Mouse (Mus musculus) CD4-positive helper T cell, adult 2 months (primary cell): ENCODE results near the gene Gga1.

Experiments used
- DNase-seq: peaks from one replicate; pipeline ENCODE4 v3.0.0-alpha.2; 2012; ENCODE audit warnings: low read depth, missing footprints, low spot score

Gga1 gene

GRCm38 (mm10) chr15:78913632-78914090 lies 36.7 kb downstream of the Gga1 start, which contains the start of gene Pdxp:
Pdxp (plus strand) TSS chr15:78913919.
- DNase-seq: peak; percentile 98

GRCm38 (mm10) chr15:78914091-78914822 lies 37.3 kb downstream of the Gga1 start:
- no peak for DNase-seq

- DNase-seq: no peak
These were observed 38.1 kb downstream of the Gga1 start for GRCm38 (mm10) chr15:78914823-78915659.

- DNase-seq: peak; percentile 86
These were observed 38.6 kb downstream of the Gga1 start for GRCm38 (mm10) chr15:78915660-78916017.

GRCm38 (mm10) chr15:78916052-78916826 lies 39.2 kb downstream of the Gga1 start:
- no peak for DNase-seq

- no peak for DNase-seq
These were observed 41.1 kb downstream of the Gga1 start for GRCm38 (mm10) chr15:78918126-78918525.

- no peak for DNase-seq
These were observed 42.9 kb downstream of the Gga1 start for GRCm38 (mm10) chr15:78919914-78920313.

- DNase-seq: no peak
These were observed 45.7 kb downstream of the Gga1 start for GRCm38 (mm10) chr15:78922700-78923099.

GRCm38 (mm10) chr15:78923585-78923984 lies 46.6 kb downstream of the Gga1 start:
- DNase-seq: peak; percentile 89

- no peak for DNase-seq
These were observed 48.1 kb downstream of the Gga1 start for GRCm38 (mm10) chr15:78925129-78925528.

GRCm38 (mm10) chr15:78926021-78926919 lies 49.3 kb downstream of the Gga1 start, which contains the start of gene Lgals1:
Lgals1 (plus strand) TSS chr15:78926725.
- peak; percentile 84 for DNase-seq

GRCm38 (mm10) chr15:78927021-78927787 lies 50.2 kb downstream of the Gga1 start:
- peak; percentile 28 for DNase-seq

GRCm38 (mm10) chr15:78927788-78928457 lies 50.9 kb downstream of the Gga1 start:
- peak; percentile 94 for DNase-seq

- DNase-seq: peak; percentile 30
These were observed 51.5 kb downstream of the Gga1 start for GRCm38 (mm10) chr15:78928539-78928938.

GRCm38 (mm10) chr15:78930192-78930706 lies 53.3 kb downstream of the Gga1 start:
- DNase-seq: no peak

- no peak for DNase-seq
These were observed 53.9 kb downstream of the Gga1 start for GRCm38 (mm10) chr15:78930801-78931426.

GRCm38 (mm10) chr15:78931577-78931976 lies 54.6 kb downstream of the Gga1 start:
- DNase-seq: peak; percentile 87

GRCm38 (mm10) chr15:78934784-78935320 lies 57.9 kb downstream of the Gga1 start, which contains the start of gene Nol12:
Nol12 (plus strand) TSS chr15:78934933.
- DNase-seq: peak; percentile 93
